Mouse (Mus musculus) gastrocnemius, adult 2 months (tissue): ENCODE results near the gene Vta1. TPM values are rescaled to one million over a fixed set of nuclear protein-coding genes. Genes with fewer than 3 reads are reported as not detected.

Source experiments
- DNase-seq: peaks from one replicate; pipeline ENCODE4 v3.0.0; 2022
- H3K27ac ChIP-seq: fragments of 200-600 bp; 2 replicates; pipeline ENCODE4 v1.8.1; 2022; ENCODE audit warnings: mild to moderate bottlenecking
- H3K4me3 ChIP-seq: fragments of 200-600 bp; 2 replicates; pipeline ENCODE4 v1.8.1; 2022; ENCODE audit warnings: mild to moderate bottlenecking, moderate library complexity
- CTCF ChIP-seq: fragments of 200-600 bp; IDR thresholded peaks from 2 replicates; pipeline ENCODE4 v1.8.1; 2022; ENCODE audit warnings: antibody characterized with exemption, mild to moderate bottlenecking, moderate library complexity
- intact Hi-C: fragments of 180-260 bp; cut with DNase I; formaldehyde crosslinking; loops from one replicate; pipeline ENCODE4 v1.15.1; 2025
- total RNA-seq, 2 experiments: library from RNA; stranded (reverse); gene quantifications; 2 replicates each; pipeline ENCODE4 v1.2.3; 2021

Gene Vta1
- total RNA-seq, 2 experiments from 2014 or later: 30.0 to 30.1 TPM

DNA sequence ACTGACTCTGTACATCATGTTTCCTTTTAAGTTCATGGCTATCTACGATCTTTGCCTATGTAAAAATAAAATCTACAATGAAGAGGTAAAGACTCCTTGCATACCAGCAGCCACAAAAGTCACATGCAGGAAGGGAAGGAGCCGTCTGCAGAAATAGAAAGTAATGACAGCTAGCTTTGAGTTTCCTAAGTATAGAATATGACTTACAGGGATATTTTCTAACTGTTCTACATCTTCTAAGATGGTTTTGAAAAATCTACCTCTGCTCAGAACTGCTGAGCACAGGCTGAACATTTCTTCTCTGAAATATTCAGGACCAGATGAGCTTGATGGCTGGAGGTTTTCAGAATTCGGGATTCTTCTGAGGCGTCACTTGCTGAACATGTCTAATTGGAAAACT, 66.3 kb downstream of the Vta1 start:
- intact Hi-C loops: no loop called here
- no peak for DNase-seq
- Histone ChIP-seq H3K27ac (no peak overlapping the region), H3K4me3 (no peak overlapping the region)
- no peak for TF ChIP-seq CTCF

- no peak for TF ChIP-seq CTCF
- no peak overlapping the region for H3K4me3 ChIP-seq
- H3K27ac ChIP-seq: no peak overlapping the region
- no peak for DNase-seq
- intact Hi-C loops: no loop called here
These were observed 79.7 kb downstream of the Vta1 start for GRCm38 (mm10) chr10:14625706-14626105.

DNA sequence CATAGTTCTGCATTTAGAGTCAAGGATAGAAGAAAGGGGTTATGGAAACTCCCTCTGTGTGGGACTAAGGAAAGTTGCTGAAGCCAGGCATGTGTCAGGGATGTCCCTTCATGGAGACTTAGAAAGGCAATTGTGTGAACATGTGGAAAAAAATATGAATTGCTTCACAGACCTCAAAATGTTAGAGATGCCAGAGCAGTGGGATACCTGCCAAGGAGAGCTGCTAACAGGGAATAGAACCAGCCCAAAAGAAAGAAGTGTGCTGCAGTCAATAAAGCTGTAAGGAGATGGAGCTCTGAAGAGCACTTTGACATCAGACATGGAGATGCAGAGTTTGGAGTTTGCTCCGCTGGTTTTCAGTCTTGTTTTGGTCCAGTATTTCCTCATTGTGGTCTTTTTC, 86.2 kb downstream of the Vta1 start:
- Histone ChIP-seq H3K4me3 (no peak overlapping the region), H3K27ac (no peak overlapping the region)
- no peak for DNase-seq
- intact Hi-C loops: no loop called here
- no peak for TF ChIP-seq CTCF

DNA sequence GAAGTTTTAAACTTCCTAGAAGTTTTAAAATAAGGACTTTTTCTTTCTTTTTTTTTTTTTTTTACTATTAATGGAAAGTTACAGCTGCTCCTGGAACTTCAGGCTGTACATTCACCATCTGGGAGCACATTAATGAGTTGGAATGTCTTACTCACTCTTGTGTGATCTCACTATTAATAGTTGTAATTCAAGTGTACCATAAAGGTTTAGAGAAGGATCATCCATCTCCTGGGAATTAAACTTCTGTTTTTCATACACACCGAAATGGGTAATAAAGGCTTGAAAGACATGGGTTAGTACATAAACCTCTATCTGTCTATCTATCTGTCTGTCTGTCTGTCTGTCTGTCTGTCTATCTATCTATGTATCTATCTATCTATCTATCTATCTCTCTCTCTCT, 87.1 kb downstream of the Vta1 start:
- no peak for TF ChIP-seq CTCF
- Histone ChIP-seq H3K27ac (no peak overlapping the region), H3K4me3 (no peak overlapping the region)
- no peak for DNase-seq
- intact Hi-C loops: no loop called here

- intact Hi-C loops: no loop called here
- DNase-seq: no peak
- TF ChIP-seq CTCF: no peak
- Histone ChIP-seq H3K27ac (no peak overlapping the region), H3K4me3 (no peak overlapping the region)
These were observed 89.9 kb downstream of the Vta1 start for GRCm38 (mm10) chr10:14615441-14615840.

DNA sequence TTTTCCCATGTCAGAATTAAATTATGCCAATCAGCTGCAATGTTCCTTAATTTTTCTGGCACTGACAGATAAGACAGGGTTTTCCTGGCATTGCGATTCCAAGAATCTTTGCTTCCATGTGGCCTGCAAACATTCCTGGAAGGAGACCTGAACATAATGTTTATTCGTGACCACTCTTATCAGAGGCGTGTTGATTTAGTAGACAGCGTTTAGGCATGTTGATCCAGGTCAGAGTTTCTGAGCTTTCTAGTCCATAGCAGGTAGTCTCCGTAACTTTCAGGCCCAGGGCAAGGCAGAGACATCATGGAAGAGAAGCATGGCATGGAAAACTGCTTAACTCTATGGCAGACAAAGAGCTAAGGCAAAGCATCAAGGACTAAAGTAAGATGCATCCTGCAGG, 97.8 kb downstream of the Vta1 start:
- H3K4me3 ChIP-seq: no peak overlapping the region
- H3K27ac ChIP-seq: no peak overlapping the region
- intact Hi-C loops: no loop called here
- DNase-seq: no peak
- TF ChIP-seq CTCF: no peak

Other genes with a start within 250 kb of the Vta1 start
- gene Adgrg6, start 159.9 kb downstream of the Vta1 start, total RNA-seq: 1 to 10 TPM in 1 of 2 experiments, under 1 TPM in 1; 0.94 to 1.1 TPM
- 1 to 10 TPM; 1.3 to 1.6 TPM for gene Nmbr, start within 50 bp of the Vta1 start, total RNA-seq
- not detected for gene Gje1, start 12.7 kb upstream of the Vta1 start, total RNA-seq